Mouse (Mus musculus) myocyte (in vitro differentiated cells): Measurements from ENCODE around the gene Adat1.

Experiments
- POLR2A ChIP-seq: IDR thresholded peaks from one replicate; pipeline ENCODE4 v1.6.1; 2011; ENCODE audit warnings: low read depth, mild to moderate bottlenecking, control low read depth, moderate library complexity; ENCODE audit not compliant: insufficient read length
- TCF12 ChIP-seq: IDR thresholded peaks from one replicate; pipeline ENCODE4 v1.6.1; 2011; ENCODE audit warnings: mild to moderate bottlenecking, control low read depth; ENCODE audit not compliant: poor library complexity, insufficient read depth, severe bottlenecking
- USF1 ChIP-seq: IDR thresholded peaks from one replicate; pipeline ENCODE4 v1.6.1; 2011; ENCODE audit warnings: low read depth, mild to moderate bottlenecking, control low read depth, moderate library complexity

- TF ChIP-seq TCF12 (no peak), POLR2A (no peak), USF1 (no peak)
These were observed 57.9 kb downstream of the Adat1 start for GRCm38 (mm10) chr8:111934201-111934600.
